Mouse (Mus musculus): ENCODE measurements at regions not wholly inside any gene's neighbourhood (a gene's known extent, or its start where the extent isn't known, plus 50 kb on each side); places are given as distances from the start of the nearest gene placed in this dataset.
"Not testable (repeated sequence)": the region's sequence is repeated elsewhere in the genome, so short reads cannot be mapped to it uniquely, and the experiment has no call there.

DNA sequence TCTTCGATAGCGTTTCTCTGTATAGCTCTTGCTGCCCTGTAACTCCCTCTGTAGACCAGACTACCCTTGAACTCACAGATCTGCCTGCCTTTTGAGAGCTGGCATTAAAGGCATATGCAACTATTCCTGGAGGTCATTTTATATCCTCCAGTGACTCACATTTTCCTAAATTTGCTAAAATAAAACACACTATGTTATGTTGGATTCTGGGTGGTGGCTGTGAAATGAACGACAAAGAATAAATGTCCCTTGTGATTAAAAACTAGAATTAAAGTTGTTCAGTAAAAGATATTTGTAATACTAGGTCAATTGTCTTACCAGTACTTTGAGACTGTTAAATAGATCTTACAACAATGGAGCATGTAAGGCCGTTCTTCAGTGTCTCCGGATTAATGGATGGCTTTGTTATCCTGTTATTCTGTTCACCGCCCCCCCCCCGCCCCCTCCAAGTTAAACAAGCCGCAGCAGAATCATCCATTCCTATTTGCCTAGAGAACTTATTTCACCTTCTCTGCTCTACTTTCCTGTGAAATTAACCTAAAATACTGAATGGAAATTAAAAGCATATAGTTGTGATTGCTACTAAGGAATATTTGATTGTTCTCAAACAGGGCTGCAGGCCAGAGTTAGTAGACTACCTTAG lies 240.4 kb downstream of the Mef2c start:
- DNase-seq (ENCODE audit: low read depth, low spot score) = no peak

GRCm38 (mm10) chr13:83744981-83745555 lies 241.2 kb downstream of the Mef2c start:
- no peak for DNase-seq (ENCODE audit: low read depth, low spot score)

- DNase-seq (ENCODE audit: low read depth, low spot score) = no peak
Measured at GRCm38 (mm10) chr13:83745961-83746360, 242.1 kb downstream of the Mef2c start.

GRCm38 (mm10) chr13:83747671-83748070 lies 243.8 kb downstream of the Mef2c start:
- no peak for DNase-seq (ENCODE audit: low read depth, low spot score)

- DNase-seq (ENCODE audit: low read depth, low spot score) = no peak
Measured at GRCm38 (mm10) chr13:83749376-83750150, 245.7 kb downstream of the Mef2c start.

GRCm38 (mm10) chr13:83750437-83750836 lies 246.6 kb downstream of the Mef2c start:
- DNase-seq (ENCODE audit: low read depth, low spot score) = no peak

GRCm38 (mm10) chr13:83760387-83761170 lies 256.7 kb downstream of the Mef2c start:
- DNase-seq (ENCODE audit: low read depth, low spot score) = no peak

GRCm38 (mm10) chr13:83762484-83762883 lies 258.6 kb downstream of the Mef2c start:
- no peak for DNase-seq (ENCODE audit: low read depth, low spot score)

DNA sequence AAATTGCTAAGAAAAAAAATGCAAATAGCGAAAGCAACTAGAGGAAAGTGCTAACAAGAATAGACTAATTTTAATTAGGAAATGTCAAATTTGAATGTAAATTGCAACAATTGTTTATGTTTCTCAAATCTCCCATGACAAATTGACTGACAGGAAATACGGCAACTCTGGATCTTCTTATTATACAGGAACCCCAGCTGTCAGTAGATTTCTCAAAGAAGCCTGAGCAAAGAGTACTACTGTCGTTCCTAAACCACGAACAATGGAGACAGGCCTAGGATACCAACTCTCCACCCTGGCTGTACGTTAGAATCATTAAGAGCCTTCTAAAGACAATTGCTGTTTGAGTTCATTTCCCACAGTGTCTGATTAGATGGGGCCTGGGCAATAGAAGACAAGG lies 259.5 kb downstream of the Mef2c start:
- DNase-seq (ENCODE audit: low read depth, low spot score) = not testable (repeated sequence)

DNA sequence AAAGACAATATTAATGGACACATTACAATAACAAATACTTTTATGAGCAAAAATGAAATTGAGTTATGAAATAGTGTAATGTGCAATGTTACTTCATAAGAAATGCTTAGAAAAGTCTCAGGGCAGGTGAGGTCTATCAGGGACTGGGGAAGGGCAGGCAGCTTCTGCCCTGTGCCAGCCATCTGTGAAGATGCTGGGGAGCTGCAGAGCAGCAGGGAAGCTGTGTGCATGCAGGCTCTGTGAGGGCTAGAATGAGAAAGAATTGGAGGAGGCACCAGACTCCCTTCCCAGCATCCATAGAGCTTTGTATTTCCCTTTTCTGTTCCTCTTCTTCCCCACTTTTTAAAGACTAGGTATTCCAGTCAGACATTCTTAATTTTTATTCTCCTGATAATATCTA lies 281.8 kb downstream of the Mef2c start:
- DNase-seq (ENCODE audit: low read depth, low spot score) = no peak

GRCm38 (mm10) chr13:83809535-83809934 lies 305.7 kb downstream of the Mef2c start:
- DNase-seq (ENCODE audit: low read depth, low spot score) = no peak

DNA sequence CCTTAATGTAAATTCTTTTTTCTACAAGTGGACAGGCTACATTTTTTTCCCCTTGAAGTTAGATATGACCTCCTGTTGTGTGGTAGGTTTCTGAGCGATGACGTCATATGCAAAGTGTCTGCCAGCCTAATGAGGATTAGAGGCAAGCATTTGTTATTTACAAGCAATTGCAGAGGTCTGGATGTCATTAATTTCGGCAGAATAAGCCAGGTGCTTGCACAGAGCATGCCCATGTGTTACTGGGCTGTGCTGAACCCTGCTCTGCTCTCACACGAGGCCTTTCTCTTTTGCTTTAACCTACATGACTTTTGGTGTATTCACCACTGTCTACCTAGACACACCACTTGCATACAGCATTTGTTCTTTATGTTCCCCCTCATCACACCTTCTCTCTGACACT lies 316.5 kb downstream of the Mef2c start:
- DNase-seq (ENCODE audit: low read depth, low spot score) = no peak

DNA sequence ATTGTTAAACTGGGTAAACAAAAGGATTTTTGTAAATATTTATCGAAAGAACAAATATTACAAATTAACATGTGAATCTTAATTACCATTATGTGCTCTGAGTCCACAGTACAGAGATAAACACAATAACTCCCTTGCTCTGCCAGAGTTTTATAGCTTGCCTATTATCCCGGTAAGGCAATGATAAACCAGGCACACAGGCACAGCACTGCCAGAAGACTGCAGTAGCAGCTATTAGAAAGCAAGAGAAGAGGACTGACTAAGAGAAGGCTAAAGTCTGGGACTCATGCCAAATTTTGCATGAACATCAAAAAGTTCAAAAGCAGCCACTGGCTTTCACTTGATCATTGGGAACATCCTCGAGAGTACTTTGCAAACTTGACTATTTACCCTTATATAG lies 316.9 kb downstream of the Mef2c start:
- no peak for DNase-seq (ENCODE audit: low read depth, low spot score)

DNA sequence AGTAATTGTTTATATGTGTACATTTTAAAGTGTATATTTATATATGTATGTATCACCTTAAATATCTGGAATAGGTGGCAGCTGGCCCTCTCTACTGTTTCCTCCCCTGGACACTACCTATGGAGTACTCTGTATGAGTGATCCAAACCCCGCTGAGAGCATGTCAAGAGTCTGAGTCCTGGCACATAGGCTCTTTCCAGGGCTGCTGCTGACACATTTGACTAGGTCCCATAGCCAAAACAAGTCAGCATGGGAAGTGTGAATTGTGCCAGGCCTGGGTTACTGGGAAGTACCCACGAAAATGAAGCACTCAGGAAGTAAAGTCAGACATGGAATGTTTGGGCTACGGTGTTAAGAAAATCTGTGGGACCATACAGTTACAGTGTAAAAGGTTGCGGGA lies 321.1 kb downstream of the Mef2c start:
- DNase-seq (ENCODE audit: low read depth, low spot score) = no peak

DNA sequence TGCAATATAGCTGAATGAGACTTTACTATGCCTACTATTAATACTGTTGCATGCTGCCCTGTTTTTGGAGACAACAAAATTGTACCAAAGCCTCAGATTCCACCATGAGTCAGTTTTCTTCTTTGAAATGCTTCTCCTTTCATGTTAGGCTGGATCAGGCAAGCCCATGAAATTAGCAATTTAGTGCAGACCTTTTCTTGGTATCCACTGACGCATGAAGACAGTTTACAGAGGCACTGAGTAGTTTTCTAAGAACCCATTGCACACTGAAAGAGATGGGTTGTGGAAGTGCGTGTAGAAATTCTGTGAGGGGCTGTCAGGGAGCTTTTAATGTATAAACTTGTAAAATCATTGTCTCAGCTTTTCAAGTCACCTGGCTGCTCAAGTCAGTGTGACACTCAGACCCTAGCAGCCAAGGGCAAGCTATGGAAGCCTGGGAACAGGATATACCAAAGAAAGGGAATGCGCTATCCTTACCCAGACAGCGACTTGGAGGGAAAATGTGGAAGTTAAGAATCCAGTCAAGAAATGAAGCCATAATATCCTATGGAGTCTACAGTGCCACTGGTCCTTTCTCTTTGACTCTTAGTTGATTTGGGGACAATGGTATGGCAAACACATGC lies 323.1 kb downstream of the Mef2c start:
- no peak for DNase-seq (ENCODE audit: low read depth, low spot score)

DNA sequence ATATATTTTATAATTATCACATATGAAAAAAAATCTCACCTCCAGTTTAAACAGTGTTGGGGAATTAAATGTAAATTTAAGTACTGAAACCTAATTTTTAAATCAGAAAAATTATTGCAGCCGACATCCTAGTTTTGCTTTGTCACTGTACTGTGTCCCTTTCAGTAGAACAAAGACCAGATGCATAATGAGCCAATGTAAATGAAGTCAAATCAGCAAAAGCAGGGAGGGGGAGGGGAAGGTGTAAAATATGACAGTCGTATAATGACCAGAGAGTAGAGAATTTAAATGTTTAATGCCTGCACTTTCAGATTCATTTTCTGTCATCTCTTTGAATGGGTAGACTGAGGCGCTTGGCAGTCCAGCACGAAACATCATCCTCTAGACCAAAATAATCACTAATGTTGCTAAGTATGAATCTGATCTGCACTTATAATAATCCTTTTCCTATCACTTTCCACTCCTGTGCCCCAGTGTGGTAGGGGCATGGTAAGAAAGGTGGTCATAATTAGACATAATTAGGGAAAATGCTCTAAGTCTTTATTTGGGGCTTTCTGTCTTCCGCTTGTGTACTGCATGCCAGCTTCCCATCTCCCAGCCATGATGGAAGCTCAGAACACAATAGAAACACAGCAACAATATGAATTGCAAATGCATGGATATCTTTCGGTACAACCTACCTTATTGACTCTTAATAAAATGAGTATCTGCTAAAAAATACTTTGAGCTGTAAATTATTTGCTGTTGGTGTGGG lies 356.0 kb upstream of the Tmem161b start:
- DNase-seq (ENCODE audit: low read depth, low spot score) = no peak

- DNase-seq (ENCODE audit: low read depth, low spot score) = no peak
Measured at GRCm38 (mm10) chr13:83867211-83867610, 354.9 kb upstream of the Tmem161b start.

DNA sequence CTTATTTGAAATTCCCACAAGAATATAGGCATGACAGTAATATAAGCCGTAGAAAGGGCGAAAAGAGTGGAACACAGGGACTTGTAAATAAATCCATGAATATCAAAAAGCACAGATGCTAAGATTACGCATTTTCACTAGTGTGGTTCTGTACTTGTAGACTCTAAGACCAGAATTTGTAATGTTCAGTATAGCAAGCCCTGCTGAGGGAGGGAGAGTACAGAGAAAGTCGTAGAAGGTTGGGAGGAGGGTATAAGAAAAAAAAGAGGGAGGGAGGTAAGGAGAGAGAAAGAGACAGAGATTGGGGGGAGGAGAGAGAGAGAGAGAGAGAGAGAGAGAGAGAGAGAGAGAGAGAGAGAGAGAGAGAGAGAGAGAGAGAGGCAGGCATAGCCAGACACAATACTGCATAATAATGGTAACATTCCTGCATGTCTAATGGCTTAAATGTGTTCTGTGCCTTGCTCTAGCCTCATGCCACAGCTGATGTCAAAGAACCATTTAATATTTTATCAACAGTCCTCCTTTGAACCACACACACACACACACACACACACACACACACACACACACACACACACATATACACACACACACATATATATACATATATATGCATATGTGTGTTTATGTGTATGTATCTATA lies 354.1 kb upstream of the Tmem161b start:
- no peak for DNase-seq (ENCODE audit: low read depth, low spot score)

GRCm38 (mm10) chr13:83868922-83869321 lies 353.2 kb upstream of the Tmem161b start:
- no peak for DNase-seq (ENCODE audit: low read depth, low spot score)

DNA sequence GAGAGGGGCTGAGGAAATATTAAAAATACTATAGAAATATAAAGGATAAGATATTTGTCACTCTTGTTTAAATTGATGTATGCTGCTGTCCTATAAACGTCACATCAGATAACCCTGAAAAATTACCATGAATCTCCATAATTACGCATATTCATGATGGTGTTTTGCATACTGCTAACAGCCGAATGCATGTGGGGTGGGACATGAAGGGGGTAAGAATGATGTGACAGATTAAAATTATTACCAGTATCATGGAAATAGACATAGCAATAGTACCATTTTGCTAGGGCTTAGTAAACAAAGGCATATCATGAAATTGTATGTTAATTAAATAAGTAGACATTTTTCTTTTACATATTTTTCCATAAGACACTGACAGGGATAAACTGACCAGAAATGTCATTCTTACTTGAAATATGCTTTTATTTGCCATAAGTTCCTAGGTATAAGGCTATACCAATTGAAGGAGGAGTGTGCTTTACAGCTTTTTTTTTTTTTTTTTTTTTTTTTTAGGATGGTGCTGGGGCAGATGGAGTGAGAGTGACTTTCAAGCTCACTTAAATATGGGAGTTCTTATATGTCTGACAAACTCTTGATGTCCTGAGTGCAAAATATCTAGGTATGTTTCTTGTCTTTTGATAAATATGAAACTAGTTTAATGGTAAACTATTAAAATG lies 349.8 kb upstream of the Tmem161b start:
- DNase-seq (ENCODE audit: low read depth, low spot score) = no peak
